Mouse (Mus musculus): ENCODE measurements around the gene Tcte1.

Tcte1 gene

GRCm38 (mm10) chr17:45523263-45523662 is at the start of gene Tcte1:
Gene Tcte1 (plus strand): TSS chr17:45523434.
- DNase-seq, result no peak

GRCm38 (mm10) chr17:45473667-45474066 is 49.6 kb upstream of the Tcte1 start:
- DNase-seq, result no peak

- no peak for DNase-seq
Observed at GRCm38 (mm10) chr17:45474146-45474545, 49.1 kb upstream of the Tcte1 start.

GRCm38 (mm10) chr17:45474669-45475465 is 48.4 kb upstream of the Tcte1 start, which contains the start of gene Spats1:
Gene Spats1 (minus strand): TSS chr17:45475415.
- DNase-seq, result peak; percentile 47

GRCm38 (mm10) chr17:45478234-45478825 is 44.9 kb upstream of the Tcte1 start:
- DNase-seq, result peak; percentile 49

- no peak for DNase-seq
Observed at GRCm38 (mm10) chr17:45480429-45480828, 42.8 kb upstream of the Tcte1 start.

- DNase-seq, result no peak
Observed at GRCm38 (mm10) chr17:45485581-45485980, 37.7 kb upstream of the Tcte1 start.

- DNase-seq, result no peak
Observed at GRCm38 (mm10) chr17:45487216-45487615, 36.0 kb upstream of the Tcte1 start.

- DNase-seq, result no peak
Observed at GRCm38 (mm10) chr17:45488321-45489254, 34.6 kb upstream of the Tcte1 start.

GRCm38 (mm10) chr17:45489736-45490135 is 33.5 kb upstream of the Tcte1 start:
- no peak for DNase-seq

- DNase-seq, result no peak
Observed at GRCm38 (mm10) chr17:45490532-45491154, 32.6 kb upstream of the Tcte1 start.

- no peak for DNase-seq
Observed at GRCm38 (mm10) chr17:45495398-45495797, 27.8 kb upstream of the Tcte1 start.

GRCm38 (mm10) chr17:45498397-45498796 is 24.8 kb upstream of the Tcte1 start:
- DNase-seq, result no peak

GRCm38 (mm10) chr17:45499516-45499915 is 23.7 kb upstream of the Tcte1 start:
- no peak for DNase-seq

- DNase-seq, result no peak
Observed at GRCm38 (mm10) chr17:45500981-45501380, 22.3 kb upstream of the Tcte1 start.

- no peak for DNase-seq
Observed at GRCm38 (mm10) chr17:45502324-45502723, 20.9 kb upstream of the Tcte1 start.

- no peak for DNase-seq
Observed at GRCm38 (mm10) chr17:45503301-45503973, 19.8 kb upstream of the Tcte1 start.

- DNase-seq, result no peak
Observed at GRCm38 (mm10) chr17:45505941-45506465, 17.2 kb upstream of the Tcte1 start.

- DNase-seq, result peak; percentile 92
Observed at GRCm38 (mm10) chr17:45506700-45507189, 16.5 kb upstream of the Tcte1 start, which contains the start of gene Aars2. Gene Aars2 (plus strand): TSS chr17:45506841.

- no peak for DNase-seq
Observed at GRCm38 (mm10) chr17:45510871-45511270, 12.4 kb upstream of the Tcte1 start.

- DNase-seq, result no peak
Observed at GRCm38 (mm10) chr17:45511757-45512156, 11.5 kb upstream of the Tcte1 start.
